ENCODE assay signal across 19 mouse cellular contexts in genomic region chr1:183987711-183988245, GRCm38 (mm10). TPM values are rescaled to one million over a fixed set of nuclear protein-coding genes. Genes with fewer than 3 reads are reported as not detected.
A peak's percentile ranks its signal among the peaks of the same experiment; 100 is the strongest.
DNase-seq lines count a peak whose midpoint lies in the region; ATAC-seq lines count a peak whose summit lies in the region.
"Had no signal": no experiment of that assay in that cellular context is flagged by ENCODE, and none has a peak within 500 bp of the region (broad histone marks: within the 10 kb centered on the region; RNA-seq: fewer than 3 reads in every experiment).

No protein-coding gene starts in this region.

- intact Hi-C loops in gastrocnemius, postnatal 14 days (cut with DNase I; ENCODE audit: low total_unique reads): no loop called here

- DNase-seq in CD4-positive, CD25-positive, alpha-beta regulatory T cell, adult 2 months (ENCODE audit: low read depth, low spot score): peak; percentile 92
- DNase-seq in T-cell, adult 2 months (ENCODE audit: low spot score): peak; percentile 93
- peak; percentile 29 to 59 for DNase-seq in thymus, postnatal 36 days
- DNase-seq in spleen, adult 12 weeks (ENCODE audit: low spot score): no peak
- DNase-seq in gastrocnemius, postnatal 14 days: no peak
- no peak for DNase-seq in ovary, postnatal 14 days (ENCODE audit: low spot score)
- DNase-seq: adrenal gland, postnatal 14 days; cerebellum, adult 8-10 months; gastrocnemius, postnatal 10 days; heart, adult 2 months; kidney, adult 8-10 months; kidney, postnatal 36 days; layer of hippocampus, adult 9-11 months; left cerebral cortex, postnatal 4 days; lung, postnatal 4 days; midbrain, embryonic 14.5 days had no signal

- peak; percentile 67; the same call in 1 of the 2 replicates for ATAC-seq in neutrophil, adult 5-6 weeks (ENCODE audit: extremely low read depth, insufficient number of reproducible peaks, low FRiP score, poor library complexity, severe bottlenecking)
- ATAC-seq: forebrain, embryonic 14.5 days had no signal

RNA-seq across cellular contexts. Expression of gene Dusp10, which starts 25.3 kb away (rescaled TPM):
- total RNA-seq in neutrophil, adult 5-6 weeks (2017): 15.5 and 16.5 TPM in 2 replicates
- total RNA-seq in gastrocnemius, postnatal 14 days (2021): 10 to 100 TPM; 14.0 to 28.0 TPM

RNA-seq across cellular contexts. Expression of gene 1700056E22Rik, which starts 46.3 kb away (rescaled TPM):
- total RNA-seq in neutrophil, adult 5-6 weeks (2017): 5.3 and 6.5 TPM in 2 replicates
- total RNA-seq in gastrocnemius, postnatal 14 days (2021): 1 to 10 TPM; 1.6 to 1.9 TPM
- total RNA-seq: megakaryocyte-erythroid progenitor cell, adult 5-6 weeks had no signal

Comparison
In these comparisons a context has a peak if more than half of its experiments do, and no peak if none do; other contexts are left out.
1. DNase-seq: peak in CD4-positive, CD25-positive, alpha-beta regulatory T cell, adult 2 months (single experiment), T-cell, adult 2 months (single experiment) and thymus, postnatal 36 days (2 of 2); none in spleen, adult 12 weeks (single experiment), gastrocnemius, postnatal 14 days (single experiment) and ovary, postnatal 14 days (single experiment).